Mouse (Mus musculus) heart, adult 2 months (tissue): ENCODE measurements around the gene Htr5b. TPM values are rescaled to one million over a fixed set of nuclear protein-coding genes. Genes with fewer than 3 reads are reported as not detected.
A peak's percentile ranks its signal among the peaks of the same experiment; 100 is the strongest.

Source experiments
- DNase-seq, 2 experiments: peaks; one replicate each; pipeline ENCODE4 v3.0.0; 2021
- H3K27ac ChIP-seq: fragments of 200-600 bp; 2 replicates; pipeline ENCODE4 v1.8.1; 2022
- H3K27me3 ChIP-seq: fragments of 200-500 bp; 2 replicates; pipeline ENCODE4 v1.6.1; 2012; ENCODE audit warnings: mild to moderate bottlenecking, low read length, inconsistent platforms, mixed read lengths; ENCODE audit not compliant: control insufficient read depth, insufficient read depth
- H3K36me3 ChIP-seq: fragments of 200-500 bp; 2 replicates; pipeline ENCODE4 v1.6.1; 2012; ENCODE audit warnings: low read length, inconsistent platforms; ENCODE audit not compliant: control insufficient read depth, insufficient read depth
- H3K4me1 ChIP-seq: fragments of 200-500 bp; 2 replicates; pipeline ENCODE4 v1.6.1; 2011; ENCODE audit warnings: low read length; ENCODE audit not compliant: control insufficient read depth, insufficient read depth
- H3K4me3 ChIP-seq: fragments of 200-600 bp; 2 replicates; pipeline ENCODE4 v1.8.1; 2022
- H3K79me2 ChIP-seq: fragments of 200-500 bp; replicated peaks from 2 replicates; pipeline ENCODE4 v1.6.1; 2012; ENCODE audit warnings: mild to moderate bottlenecking, inconsistent platforms, low read length, moderate library complexity, mixed read lengths; ENCODE audit not compliant: control insufficient read depth, insufficient read depth
- H3K9ac ChIP-seq: fragments of 200-500 bp; 2 replicates; pipeline ENCODE4 v1.6.1; 2012; ENCODE audit warnings: low read depth, mild to moderate bottlenecking, control low read depth, inconsistent platforms, low read length, mixed read lengths
- CTCF ChIP-seq: fragments of 200-600 bp; IDR thresholded peaks from 2 replicates; pipeline ENCODE4 v1.8.1; 2022; ENCODE audit warnings: antibody characterized with exemption, mild to moderate bottlenecking, moderate library complexity
- EP300 ChIP-seq: fragments of 200-500 bp; IDR thresholded peaks from 2 replicates; pipeline ENCODE4 v1.6.1; 2011; ENCODE audit warnings: low read depth, low read length, control low read depth; ENCODE audit not compliant: insufficient read depth
- POLR2A ChIP-seq: fragments of 200-500 bp; IDR thresholded peaks from 2 replicates; pipeline ENCODE4 v1.6.1; 2011; ENCODE audit warnings: mild to moderate bottlenecking, low read depth, low read length, control low read depth; ENCODE audit not compliant: insufficient read depth
- WGBS: fragments of 180-500 bp; shearing (Covaris S2); methylation state at CpG from one replicate; pipeline ENCODE4 v1.1.7; 2018; 5-methylcytosine and 5-hydroxymethylcytosine counted together
- intact Hi-C: fragments of 180-260 bp; cut with DNase I; formaldehyde crosslinking; loops from one replicate; pipeline ENCODE4 v1.15.1; 2025
- polyA plus RNA-seq: library from polyadenylated mRNA; depleted of rRNA; stranded (reverse); fragments of >200 nt; gene quantifications from 2 replicates; pipeline ENCODE4 v1.2.3, GENCODE M21; 2012
- total RNA-seq, 2 experiments: library from RNA; stranded (reverse); gene quantifications; 2 replicates each; pipeline ENCODE4 v1.2.3; 2021

Gene Htr5b
- total and polyA plus RNA-seq, 3 experiments = not detected

- WGBS = 95% methylated on average over 5 of the region's 5 CpGs
These were observed 48.9 kb downstream of the Htr5b start for GRCm38 (mm10) chr1:121479403-121479802.

GRCm38 (mm10) chr1:121478284-121478980 lies 49.8 kb downstream of the Htr5b start:
- Histone ChIP-seq H3K27me3 (no peaks in the 10 kb centered on the region), H3K9ac (no peak overlapping the region), H3K4me1 (no peaks in the 10 kb centered on the region), H3K4me3 (no peak overlapping the region), H3K27ac (no peak overlapping the region), H3K36me3 (no peaks in the 10 kb centered on the region), H3K79me2 (no peaks in the 10 kb centered on the region)
- DNase-seq = no peak
- TF ChIP-seq CTCF (no peak), EP300 (no peak), POLR2A (no peak)
- 71% methylated on average over 12 of the region's 12 CpGs for WGBS
- intact Hi-C loops = no loop called here

More at GRCm38 (mm10) chr1:121479403-121479802, 48.9 kb downstream of the Htr5b start:
- Histone ChIP-seq H3K4me3 (no peak overlapping the region), H3K36me3 (no peaks in the 10 kb centered on the region), H3K4me1 (no peaks in the 10 kb centered on the region), H3K27ac (no peak overlapping the region), H3K79me2 (no peaks in the 10 kb centered on the region), H3K27me3 (no peaks in the 10 kb centered on the region), H3K9ac (no peak overlapping the region)
- DNase-seq = no peak
- no peak for TF ChIP-seq POLR2A
- no peak for TF ChIP-seq CTCF
- TF ChIP-seq EP300 = no peak
- intact Hi-C loops = no loop called here

GRCm38 (mm10) chr1:121477716-121478115 lies 50.5 kb downstream of the Htr5b start:
- no peak overlapping the region for H3K27ac ChIP-seq
- no peak for DNase-seq
- H3K36me3 ChIP-seq = no peaks in the 10 kb centered on the region

GRCm38 (mm10) chr1:121471503-121471902 lies 56.8 kb downstream of the Htr5b start:
- Histone ChIP-seq H3K9ac (no peak overlapping the region), H3K27me3 (no peaks in the 10 kb centered on the region), H3K79me2 (no peaks in the 10 kb centered on the region), H3K4me1 (no peaks in the 10 kb centered on the region), H3K36me3 (no peaks in the 10 kb centered on the region), H3K4me3 (no peak overlapping the region), H3K27ac (no peak overlapping the region)
- TF ChIP-seq POLR2A (no peak), CTCF (no peak), EP300 (no peak)
- DNase-seq = no peak
- 86% methylated on average over 5 of the region's 5 CpGs for WGBS
- intact Hi-C loops = no loop called here

More at GRCm38 (mm10) chr1:121477716-121478115, 50.5 kb downstream of the Htr5b start:
- Histone ChIP-seq H3K4me3 (no peak overlapping the region), H3K4me1 (no peaks in the 10 kb centered on the region), H3K9ac (no peak overlapping the region), H3K27me3 (no peaks in the 10 kb centered on the region), H3K79me2 (no peaks in the 10 kb centered on the region)
- TF ChIP-seq EP300 (no peak), CTCF (no peak), POLR2A (no peak)
- 86% methylated on average over 5 of the region's 5 CpGs for WGBS
- intact Hi-C loops = no loop called here

- Histone ChIP-seq H3K27ac (no peak overlapping the region), H3K79me2 (no peaks in the 10 kb centered on the region), H3K27me3 (no peaks in the 10 kb centered on the region), H3K4me3 (no peak overlapping the region), H3K9ac (no peak overlapping the region), H3K4me1 (no peaks in the 10 kb centered on the region), H3K36me3 (no peaks in the 10 kb centered on the region)
- WGBS = 50% methylated on average over 2 of the region's 2 CpGs
- intact Hi-C loops = no loop called here
- peak in 1 of 2 experiments; percentile 11 for DNase-seq
- TF ChIP-seq POLR2A = no peak
- TF ChIP-seq CTCF = no peak
- no peak for TF ChIP-seq EP300
These were observed 60.0 kb downstream of the Htr5b start for GRCm38 (mm10) chr1:121468271-121468670.

GRCm38 (mm10) chr1:121466276-121466675 lies 62.0 kb downstream of the Htr5b start:
- Histone ChIP-seq H3K4me1 (no peaks in the 10 kb centered on the region), H3K27ac (no peak overlapping the region), H3K27me3 (no peaks in the 10 kb centered on the region), H3K9ac (no peak overlapping the region), H3K36me3 (no peaks in the 10 kb centered on the region), H3K4me3 (no peak overlapping the region), H3K79me2 (no peaks in the 10 kb centered on the region)
- WGBS = 83% methylated on average over 3 of the region's 3 CpGs
- no peak for DNase-seq
- no peak for TF ChIP-seq EP300
- no peak for TF ChIP-seq CTCF
- no peak for TF ChIP-seq POLR2A
- intact Hi-C loops = no loop called here
